Mouse (Mus musculus) intestine, embryonic 15.5 days (tissue): Measurements from ENCODE around the gene Ube2z. TPM values are rescaled to one million over a fixed set of nuclear protein-coding genes. Genes with fewer than 3 reads are reported as not detected.

Experiments used
- ATAC-seq: fragments of 200-750 bp; cut with Nextera tagmentation; 2 replicates; pipeline ENCODE4 v1.8.0; 2017; ENCODE audit warnings: moderate TSS enrichment, moderate library complexity
- H3K27ac ChIP-seq: fragments of 300-500 bp; sonication (generic); 2 replicates; pipeline ENCODE4 v1.5.1; 2015; ENCODE audit warnings: mild to moderate bottlenecking, inconsistent platforms
- H3K27me3 ChIP-seq: fragments of 300-500 bp; sonication (generic); replicated peaks from 2 replicates; pipeline ENCODE4 v1.6.1; 2015; ENCODE audit warnings: inconsistent platforms
- H3K36me3 ChIP-seq: fragments of 300-500 bp; sonication (generic); 2 replicates; pipeline ENCODE4 v1.6.1; 2015; ENCODE audit warnings: inconsistent platforms
- H3K4me1 ChIP-seq: fragments of 300-500 bp; sonication (generic); replicated peaks from 2 replicates; pipeline ENCODE4 v1.6.1; 2015; ENCODE audit warnings: inconsistent platforms
- H3K4me2 ChIP-seq: fragments of 300-500 bp; sonication (generic); replicated peaks from 2 replicates; pipeline ENCODE4 v1.6.1; 2015; ENCODE audit warnings: mild to moderate bottlenecking, inconsistent platforms
- H3K4me3 ChIP-seq: fragments of 300-500 bp; sonication (generic); replicated peaks from 2 replicates; pipeline ENCODE4 v1.5.1; 2015; ENCODE audit warnings: inconsistent platforms
- H3K9ac ChIP-seq: fragments of 300-500 bp; sonication (generic); 2 replicates; pipeline ENCODE4 v1.6.1; 2015; ENCODE audit warnings: inconsistent platforms
- H3K9me3 ChIP-seq: fragments of 300-500 bp; sonication (generic); 2 replicates; pipeline ENCODE4 v1.6.1; 2016; ENCODE audit warnings: inconsistent platforms
- WGBS: fragments of 180-500 bp; shearing (Covaris S2); methylation state at CpG from one replicate; pipeline ENCODE4 v1.1.7; 2015; 5-methylcytosine and 5-hydroxymethylcytosine counted together
- polyA plus RNA-seq: library from polyadenylated mRNA; unstranded; fragments of >200 nt; fragmentation: Nextera tagmentation; extraction: Ambion mirVana; gene quantifications from 2 replicates; pipeline ENCODE4 v1.2.1, GENCODE M21; 2015

The Ube2z gene
- polyA plus RNA-seq, 1 experiment from 2014 or later: 35.3 TPM

GRCm38 (mm10) chr11:96075509-96076220 lies 10.5 kb upstream of the Ube2z start, which contains the start of gene Atp5g1:
Gene Atp5g1, minus strand, starts transcription at chr11:96075670.
- Histone ChIP-seq H3K9ac (peak within 1 kb of the TSS; percentile 81), H3K4me3 (peak within 1 kb of the TSS; percentile 80), H3K36me3 (no peaks in the 10 kb centered on the region), H3K4me1 (peaks cover 8% of the 10 kb centered on the region; the same call in 1 of the 2 replicates), H3K27ac (peak within 1 kb of the TSS; percentile 77), H3K27me3 (no peaks in the 10 kb centered on the region), H3K9me3 (no peaks in the 10 kb centered on the region), H3K4me2 (peak within 1 kb of the TSS; percentile 74)
- under 1% methylated on average over 37 of the region's 37 CpGs for WGBS
- ATAC-seq: peak; percentile 98

- H3K4me3 ChIP-seq: peak overlapping the region; percentile 80
- no peaks in the 10 kb centered on the region for H3K9me3 ChIP-seq
- under 1% methylated on average over 15 of the region's 15 CpGs for WGBS
- H3K9ac ChIP-seq: peak overlapping the region; percentile 81
- no peaks in the 10 kb centered on the region for H3K36me3 ChIP-seq
- ATAC-seq: 0 out of 2 replicates have a peak, but pooled peaks have one; percentile 0
- no peaks in the 10 kb centered on the region for H3K27me3 ChIP-seq
- H3K4me2 ChIP-seq: peak overlapping the region; percentile 74
- H3K27ac ChIP-seq: peak overlapping the region; percentile 77
- peaks cover 8% of the 10 kb centered on the region; the same call in 1 of the 2 replicates for H3K4me1 ChIP-seq
These were observed 10.0 kb upstream of the Ube2z start for GRCm38 (mm10) chr11:96075177-96075508.

- Histone ChIP-seq H3K4me3 (peak overlapping the region; percentile 80), H3K27me3 (no peaks in the 10 kb centered on the region), H3K4me2 (peak overlapping the region; percentile 74), H3K9ac (peak overlapping the region; percentile 81), H3K27ac (peak overlapping the region; percentile 77), H3K9me3 (no peaks in the 10 kb centered on the region), H3K4me1 (peaks cover 8% of the 10 kb centered on the region; the same call in 1 of the 2 replicates), H3K36me3 (no peaks in the 10 kb centered on the region)
- no peak for ATAC-seq
- 12% methylated on average over 17 of the region's 17 CpGs for WGBS
These were observed 9.4 kb upstream of the Ube2z start for GRCm38 (mm10) chr11:96074351-96075176.

- peaks cover 8% of the 10 kb centered on the region; the same call in 1 of the 2 replicates for H3K4me1 ChIP-seq
- no peak for ATAC-seq
- no peaks in the 10 kb centered on the region for H3K36me3 ChIP-seq
- no peaks in the 10 kb centered on the region for H3K27me3 ChIP-seq
- no peak overlapping the region for H3K27ac ChIP-seq
- H3K9ac ChIP-seq: no peak overlapping the region
- H3K9me3 ChIP-seq: no peaks in the 10 kb centered on the region
- WGBS: 79% methylated on average over 9 of the region's 9 CpGs
- H3K4me2 ChIP-seq: peak overlapping the region; percentile 74
- peak overlapping the region; percentile 80; the same call in 1 of the 2 replicates for H3K4me3 ChIP-seq
These were observed 8.3 kb upstream of the Ube2z start for GRCm38 (mm10) chr11:96073295-96073993.

GRCm38 (mm10) chr11:96071013-96071412 lies 5.8 kb upstream of the Ube2z start:
- 78% methylated on average over 1 of the region's 1 CpGs for WGBS
- Histone ChIP-seq H3K4me3 (no peak overlapping the region), H3K9me3 (no peaks in the 10 kb centered on the region), H3K27ac (no peak overlapping the region), H3K27me3 (no peaks in the 10 kb centered on the region), H3K9ac (no peak overlapping the region), H3K4me2 (no peak overlapping the region), H3K36me3 (no peaks in the 10 kb centered on the region), H3K4me1 (peaks cover 8% of the 10 kb centered on the region; the same call in 1 of the 2 replicates)
- ATAC-seq: no peak

- no peak overlapping the region for H3K9ac ChIP-seq
- H3K36me3 ChIP-seq: no peaks in the 10 kb centered on the region
- ATAC-seq: no peak
- H3K4me1 ChIP-seq: peaks cover 13% of the 10 kb centered on the region; the same call in 1 of the 2 replicates
- no peaks in the 10 kb centered on the region for H3K27me3 ChIP-seq
- no peak overlapping the region for H3K4me2 ChIP-seq
- no peaks in the 10 kb centered on the region for H3K9me3 ChIP-seq
- H3K27ac ChIP-seq: no peak overlapping the region
- 91% methylated on average over 7 of the region's 7 CpGs for WGBS
- H3K4me3 ChIP-seq: no peak overlapping the region
These were observed 5.2 kb upstream of the Ube2z start for GRCm38 (mm10) chr11:96070353-96070752.

GRCm38 (mm10) chr11:96068231-96068630 lies 3.0 kb upstream of the Ube2z start:
- ATAC-seq: no peak
- Histone ChIP-seq H3K36me3 (no peaks in the 10 kb centered on the region), H3K27me3 (no peaks in the 10 kb centered on the region), H3K27ac (0 out of 2 replicates have a peak overlapping the region, but pooled peaks have one; percentile 9), H3K9me3 (no peaks in the 10 kb centered on the region), H3K4me1 (peaks cover 11% of the 10 kb centered on the region; the same call in 1 of the 2 replicates), H3K9ac (no peak overlapping the region), H3K4me2 (no peak overlapping the region), H3K4me3 (no peak overlapping the region)
- WGBS: 73% methylated on average over 5 of the region's 5 CpGs

GRCm38 (mm10) chr11:96064521-96065214 lies 520 bp downstream of the Ube2z start:
- WGBS: under 1% methylated on average over 36 of the region's 64 CpGs

GRCm38 (mm10) chr11:96058309-96058708 lies 6.9 kb downstream of the Ube2z start:
- no peaks in the 10 kb centered on the region for H3K27me3 ChIP-seq
- H3K4me3 ChIP-seq: no peak overlapping the region
- peaks cover 24% of the 10 kb centered on the region for H3K36me3 ChIP-seq
- ATAC-seq: no peak
- H3K9me3 ChIP-seq: no peaks in the 10 kb centered on the region
- no peak overlapping the region for H3K4me2 ChIP-seq
- 86% methylated on average over 4 of the region's 4 CpGs for WGBS
- no peak overlapping the region for H3K9ac ChIP-seq
- H3K27ac ChIP-seq: no peak overlapping the region
- H3K4me1 ChIP-seq: peaks cover 6% of the 10 kb centered on the region; the same call in 1 of the 2 replicates

More at GRCm38 (mm10) chr11:96064521-96065214, 520 bp downstream of the Ube2z start:
- Histone ChIP-seq H3K9ac (peak overlapping the region; percentile 88), H3K27ac (peak overlapping the region; percentile 88), H3K27me3 (no peaks in the 10 kb centered on the region), H3K4me2 (peak overlapping the region; percentile 73), H3K36me3 (peaks cover 8% of the 10 kb centered on the region; the same call in 1 of the 2 replicates), H3K4me3 (peak overlapping the region; percentile 90), H3K4me1 (peaks cover 16% of the 10 kb centered on the region; the same call in 1 of the 2 replicates), H3K9me3 (no peaks in the 10 kb centered on the region)
- peak; percentile 76 for ATAC-seq

- no peaks in the 10 kb centered on the region for H3K4me1 ChIP-seq
- H3K9me3 ChIP-seq: no peaks in the 10 kb centered on the region
- H3K4me3 ChIP-seq: no peak overlapping the region
- no peak overlapping the region for H3K9ac ChIP-seq
- H3K27ac ChIP-seq: no peak overlapping the region
- WGBS: 94% methylated on average over 3 of the region's 3 CpGs
- no peaks in the 10 kb centered on the region for H3K27me3 ChIP-seq
- no peak for ATAC-seq
- no peak overlapping the region for H3K4me2 ChIP-seq
- H3K36me3 ChIP-seq: peaks cover 58% of the 10 kb centered on the region
These were observed 14.3 kb downstream of the Ube2z start for GRCm38 (mm10) chr11:96050854-96051253.

- WGBS: 84% methylated on average over 4 of the region's 4 CpGs
- H3K36me3 ChIP-seq: peaks cover 59% of the 10 kb centered on the region
- no peak for ATAC-seq
These were observed 15.2 kb downstream of the Ube2z start for GRCm38 (mm10) chr11:96049939-96050338.

More at GRCm38 (mm10) chr11:96049939-96050338, 15.2 kb downstream of the Ube2z start:
- Histone ChIP-seq H3K9ac (no peak overlapping the region), H3K27ac (no peak overlapping the region), H3K4me2 (no peak overlapping the region), H3K4me1 (no peaks in the 10 kb centered on the region), H3K4me3 (no peak overlapping the region), H3K27me3 (no peaks in the 10 kb centered on the region), H3K9me3 (no peaks in the 10 kb centered on the region)
